Mouse (Mus musculus) neural tube, embryonic 11.5 days (tissue): ENCODE results near the gene Bri3bp. TPM values are rescaled to one million over a fixed set of nuclear protein-coding genes. Genes with fewer than 3 reads are reported as not detected.
"Not testable (repeated sequence)": the region's sequence is repeated elsewhere in the genome, so short reads cannot be mapped to it uniquely, and the experiment has no call there.

Source experiments
- ATAC-seq: fragments of 200-750 bp; cut with Nextera tagmentation; 2 replicates; pipeline ENCODE4 v1.8.0; 2017; ENCODE audit warnings: moderate number of reproducible peaks, mild to moderate bottlenecking, moderate TSS enrichment, moderate library complexity; ENCODE audit not compliant: insufficient read depth, low FRiP score, low TSS enrichment
- DNase-seq: peaks from one replicate; pipeline ENCODE4 v3.0.0-alpha.2; 2015; ENCODE audit warnings: low spot score
- H3K27ac ChIP-seq: fragments of 300-500 bp; sonication (generic); 2 replicates; pipeline ENCODE4 v1.5.1; 2014; ENCODE audit warnings: low read depth, mild to moderate bottlenecking, low read length
- H3K27me3 ChIP-seq: fragments of 300-500 bp; sonication (generic); 2 replicates; pipeline ENCODE4 v1.6.1; 2014; ENCODE audit warnings: mild to moderate bottlenecking, low read length, mixed read lengths; ENCODE audit not compliant: control insufficient read depth, insufficient read depth
- H3K36me3 ChIP-seq: fragments of 300-500 bp; sonication (generic); 2 replicates; pipeline ENCODE4 v1.6.1; 2014; ENCODE audit warnings: mild to moderate bottlenecking, low read length, moderate library complexity, mixed read lengths; ENCODE audit not compliant: control insufficient read depth, insufficient read depth
- H3K4me1 ChIP-seq: fragments of 300-500 bp; sonication (generic); 2 replicates; pipeline ENCODE4 v1.6.1; 2014; ENCODE audit warnings: low read length, mixed read lengths; ENCODE audit not compliant: control insufficient read depth, insufficient read depth
- H3K4me2 ChIP-seq: fragments of 300-500 bp; sonication (generic); 2 replicates; pipeline ENCODE4 v1.6.1; 2014; ENCODE audit warnings: low read depth, mild to moderate bottlenecking, moderate library complexity
- H3K4me3 ChIP-seq: fragments of 300-500 bp; sonication (generic); 2 replicates; pipeline ENCODE4 v1.5.1; 2014; ENCODE audit warnings: low read depth, low read length
- H3K9ac ChIP-seq: fragments of 300-500 bp; sonication (generic); 2 replicates; pipeline ENCODE4 v1.6.1; 2014; ENCODE audit warnings: mild to moderate bottlenecking, low read length
- H3K9me3 ChIP-seq: fragments of 300-500 bp; sonication (generic); 2 replicates; pipeline ENCODE4 v1.6.1; 2016; ENCODE audit warnings: low read length; ENCODE audit not compliant: control insufficient read depth
- WGBS: fragments of 180-500 bp; shearing (Covaris S2); extraction: QIAGEN DNeasy Blood & Tissue Kit; methylation state at CpG from one replicate; pipeline ENCODE4 v1.1.7; 2014; 5-methylcytosine and 5-hydroxymethylcytosine counted together
- polyA plus RNA-seq: library from polyadenylated mRNA; unstranded; fragments of >200 nt; fragmentation: Nextera tagmentation; extraction: Ambion mirVana; gene quantifications from 2 replicates; pipeline ENCODE4 v1.2.1, GENCODE M21; 2014

Gene Bri3bp
- polyA plus RNA-seq, 1 experiment from 2014 or later = 38.0 TPM

DNA sequence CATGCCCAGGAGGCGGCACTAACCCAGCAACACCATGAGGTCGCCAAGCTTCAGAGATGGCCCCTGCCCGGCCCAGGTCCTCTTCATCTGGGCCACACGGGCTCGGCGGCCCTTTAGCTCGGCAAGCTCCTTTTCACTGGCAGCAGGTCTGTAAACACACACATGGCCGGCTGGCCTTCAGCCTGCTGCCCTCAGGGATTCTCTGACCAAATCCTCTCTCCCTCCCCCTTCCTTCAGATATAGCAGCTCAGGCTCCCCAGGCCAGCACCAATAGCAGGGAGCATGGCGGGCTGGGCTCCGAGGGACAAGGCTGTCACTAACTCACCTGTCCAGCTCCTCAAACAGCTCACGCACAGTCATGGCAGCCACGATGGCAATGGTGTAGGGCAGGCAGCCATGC, 22.7 kb upstream of the Bri3bp start:
- H3K9me3 ChIP-seq = no peaks in the 10 kb centered on the region
- no peak overlapping the region for H3K27ac ChIP-seq
- no peak overlapping the region for H3K9ac ChIP-seq
- H3K4me2 ChIP-seq = no peak overlapping the region
- H3K27me3 ChIP-seq = no peaks in the 10 kb centered on the region
- peaks cover 43% of the 10 kb centered on the region for H3K36me3 ChIP-seq
- 89% methylated on average over 12 of the region's 12 CpGs for WGBS
- no peak overlapping the region for H3K4me3 ChIP-seq
- DNase-seq (no peak), ATAC-seq (no peak)
- no peaks in the 10 kb centered on the region for H3K4me1 ChIP-seq

GRCm38 (mm10) chr5:125419124-125419523, 22.2 kb upstream of the Bri3bp start:
- Histone ChIP-seq H3K4me1 (no peaks in the 10 kb centered on the region), H3K27me3 (no peaks in the 10 kb centered on the region), H3K4me2 (no peak overlapping the region), H3K9ac (no peak overlapping the region), H3K36me3 (peaks cover 43% of the 10 kb centered on the region), H3K4me3 (no peak overlapping the region), H3K27ac (no peak overlapping the region), H3K9me3 (no peaks in the 10 kb centered on the region)
- WGBS = 88% methylated on average over 11 of the region's 11 CpGs
- ATAC-seq (no peak), DNase-seq (no peak)

GRCm38 (mm10) chr5:125425698-125426276, 15.6 kb upstream of the Bri3bp start:
- no peak for DNase-seq
- H3K4me1 ChIP-seq = no peaks in the 10 kb centered on the region
- peaks cover 49% of the 10 kb centered on the region for H3K36me3 ChIP-seq
- no peak overlapping the region for H3K4me3 ChIP-seq
- H3K27ac ChIP-seq = no peak overlapping the region
- H3K9me3 ChIP-seq = no peaks in the 10 kb centered on the region
- H3K4me2 ChIP-seq = no peak overlapping the region
- no peak overlapping the region for H3K9ac ChIP-seq
- H3K27me3 ChIP-seq = no peaks in the 10 kb centered on the region
- no peak for ATAC-seq
- WGBS = 92% methylated on average over 10 of the region's 10 CpGs

DNA sequence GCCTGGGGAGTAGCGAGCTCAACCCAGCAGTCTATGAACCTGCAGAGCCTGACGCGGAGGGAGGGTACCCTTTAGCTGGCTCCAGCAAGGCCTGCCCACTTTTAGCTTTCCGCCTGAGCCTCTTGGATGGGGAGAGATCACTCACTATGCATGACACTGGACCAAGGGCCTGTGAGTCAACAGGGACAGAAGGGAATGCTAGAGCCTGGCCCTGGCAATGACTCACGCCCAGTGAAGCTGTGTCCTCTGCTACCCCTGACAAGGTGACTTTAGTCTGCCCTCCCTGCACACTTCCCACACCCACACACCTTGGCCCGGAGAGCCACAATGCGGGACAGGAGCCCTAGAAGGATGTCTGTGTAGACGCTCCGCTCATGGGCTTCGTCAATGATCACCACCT, 15.0 kb upstream of the Bri3bp start:
- H3K36me3 ChIP-seq = peaks cover 48% of the 10 kb centered on the region

GRCm38 (mm10) chr5:125432324-125432723, 9.0 kb upstream of the Bri3bp start:
- H3K27me3 ChIP-seq, DNase-seq, H3K4me3 ChIP-seq, H3K4me2 ChIP-seq, H3K4me1 ChIP-seq, H3K9me3 ChIP-seq, ATAC-seq, H3K27ac ChIP-seq, H3K9ac ChIP-seq: not testable (repeated sequence)
- 93% methylated on average over 2 of the region's 2 CpGs for WGBS
- H3K36me3 ChIP-seq = peaks cover 18% of the 10 kb centered on the region

More for the DNA sequence above, 15.0 kb upstream of the Bri3bp start:
- no peaks in the 10 kb centered on the region for H3K27me3 ChIP-seq
- DNase-seq (no peak), ATAC-seq (no peak)
- WGBS = 96% methylated on average over 10 of the region's 10 CpGs
- no peak overlapping the region for H3K4me2 ChIP-seq
- no peaks in the 10 kb centered on the region for H3K4me1 ChIP-seq
- no peak overlapping the region for H3K4me3 ChIP-seq
- H3K9me3 ChIP-seq = no peaks in the 10 kb centered on the region
- H3K27ac ChIP-seq = no peak overlapping the region
- H3K9ac ChIP-seq = no peak overlapping the region

DNA sequence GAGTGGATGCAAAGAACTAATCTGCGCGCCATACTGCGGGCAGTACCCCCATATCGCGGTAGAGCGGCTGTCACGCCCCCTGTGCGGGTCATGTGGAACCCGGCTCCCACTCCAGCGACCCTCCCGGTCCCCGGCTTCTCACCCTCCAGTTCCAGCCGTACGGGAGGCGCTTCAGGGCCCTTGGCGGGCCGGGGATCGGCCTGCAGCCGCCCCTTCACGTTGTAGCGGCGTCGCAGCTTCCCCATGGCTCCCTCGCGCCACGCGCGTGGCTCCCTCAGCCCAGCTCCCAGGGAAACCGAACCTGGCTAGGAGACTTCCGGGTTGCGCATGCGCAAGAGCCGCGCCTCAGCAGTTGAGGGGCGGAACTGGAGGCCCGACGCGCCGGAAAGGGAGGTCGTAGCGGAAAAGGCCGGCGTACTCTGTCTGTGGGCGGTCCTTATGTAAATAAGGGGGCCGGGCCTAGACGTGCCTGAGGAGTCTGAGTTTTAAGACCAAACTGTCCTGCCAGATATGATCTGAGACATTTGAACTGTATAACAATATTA, 7.5 kb upstream of the Bri3bp start, which contains the start of gene Dhx37:
Dhx37 (minus strand) TSS at position 329 of the 545 bp plus-strand sequence.
- no peaks in the 10 kb centered on the region for H3K27me3 ChIP-seq
- WGBS = under 1% methylated on average over 46 of the region's 46 CpGs
- peaks cover 8% of the 10 kb centered on the region for H3K4me1 ChIP-seq
- 0 out of 2 replicates have a peak within 1 kb of the TSS, but pooled peaks have one; percentile 39 for H3K27ac ChIP-seq
- H3K9ac ChIP-seq = peak within 1 kb of the TSS; percentile 86
- peak within 1 kb of the TSS; percentile 96 for H3K4me2 ChIP-seq
- peak within 1 kb of the TSS; percentile 85 for H3K4me3 ChIP-seq
- peak; percentile 95 for ATAC-seq
- H3K9me3 ChIP-seq = no peaks in the 10 kb centered on the region
- DNase-seq = peak; percentile 95
- H3K36me3 ChIP-seq = peaks cover 15% of the 10 kb centered on the region

DNA sequence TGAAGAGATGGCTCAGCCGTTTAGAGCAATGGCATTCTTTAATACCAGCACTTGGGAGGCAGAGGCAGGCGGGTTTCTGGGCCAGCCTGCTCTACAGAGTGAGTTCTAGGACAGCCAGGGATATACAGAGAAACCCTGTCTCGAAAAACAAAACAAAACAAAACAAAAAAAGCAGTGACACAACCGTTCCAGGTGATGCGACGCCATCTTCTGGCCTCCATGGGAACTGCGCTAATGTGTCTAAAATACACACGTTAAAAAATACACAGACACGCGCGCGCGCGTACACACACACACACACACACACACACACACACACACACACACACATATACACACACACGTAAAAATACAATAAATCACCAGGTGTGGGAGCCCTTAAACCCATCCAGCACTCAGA, 7.0 kb upstream of the Bri3bp start:
- peaks cover 11% of the 10 kb centered on the region for H3K36me3 ChIP-seq
- WGBS = 53% methylated on average over 15 of the region's 15 CpGs
- H3K4me2 ChIP-seq = not testable (repeated sequence)

GRCm38 (mm10) chr5:125440583-125441233, 660 bp upstream of the Bri3bp start:
- Histone ChIP-seq H3K27me3 (no peaks in the 10 kb centered on the region), H3K9me3 (no peaks in the 10 kb centered on the region)
- no peak for ATAC-seq

More for the DNA sequence above, 7.0 kb upstream of the Bri3bp start:
- not testable (repeated sequence) for H3K27me3 ChIP-seq, H3K27ac ChIP-seq, H3K9ac ChIP-seq, H3K9me3 ChIP-seq, H3K4me3 ChIP-seq, DNase-seq, H3K4me1 ChIP-seq
- ATAC-seq = peak; percentile 45; the same call in 1 of the 2 replicates

More at GRCm38 (mm10) chr5:125440583-125441233, 660 bp upstream of the Bri3bp start:
- DNase-seq = no peak
- H3K9ac ChIP-seq = peak overlapping the region; percentile 86
- H3K27ac ChIP-seq = 0 out of 2 replicates have a peak overlapping the region, but pooled peaks have one; percentile 3
- H3K36me3 ChIP-seq = no peaks in the 10 kb centered on the region
- H3K4me1 ChIP-seq = 0 out of 2 replicates have a peak, but pooled peaks cover 4% of the 10 kb centered on the region
- 2% methylated on average over 7 of the region's 7 CpGs for WGBS
- H3K4me3 ChIP-seq = peak overlapping the region; percentile 88
- H3K4me2 ChIP-seq = peak overlapping the region; percentile 76
